Mouse (Mus musculus): ENCODE results near the gene Cdh5. TPM values are rescaled to one million over a fixed set of nuclear protein-coding genes. Genes with fewer than 3 reads are reported as not detected.
A peak's percentile ranks its signal among the peaks of the same experiment; 100 is the strongest.
"Not testable (repeated sequence)": the region's sequence is repeated elsewhere in the genome, so short reads cannot be mapped to it uniquely, and the experiment has no call there.

Cdh5 gene
- total RNA-seq, 4 experiments from 2014 or later: 9.3 to 10.4 (median 9.7) TPM

GRCm38 (mm10) chr8:104090993-104091900 is 10.2 kb upstream of the Cdh5 start:
- DNase-seq (ENCODE audit: low spot score in 2 of 2): peak in 1 of 2 experiments; percentile 46

GRCm38 (mm10) chr8:104093336-104093735 is 8.1 kb upstream of the Cdh5 start:
- DNase-seq (ENCODE audit: low spot score in 2 of 2): no peak

- no peak for DNase-seq (ENCODE audit: low spot score in 2 of 2)
Measured at GRCm38 (mm10) chr8:104095595-104095994, 5.8 kb upstream of the Cdh5 start.

- DNase-seq (ENCODE audit: low spot score in 2 of 2): no peak
Measured at GRCm38 (mm10) chr8:104096644-104097043, 4.8 kb upstream of the Cdh5 start.

- no peak for DNase-seq (ENCODE audit: low spot score in 2 of 2)
Measured at GRCm38 (mm10) chr8:104098671-104099346, 2.6 kb upstream of the Cdh5 start.

- DNase-seq (ENCODE audit: low spot score in 2 of 2): no peak
Measured at GRCm38 (mm10) chr8:104099347-104100099, 1.9 kb upstream of the Cdh5 start.

GRCm38 (mm10) chr8:104100724-104101123 is 701 bp upstream of the Cdh5 start:
- not testable (repeated sequence) for DNase-seq (ENCODE audit: low spot score in 2 of 2)

GRCm38 (mm10) chr8:104103462-104103861 is 2.0 kb downstream of the Cdh5 start:
- no peak for DNase-seq (ENCODE audit: low spot score in 2 of 2)

GRCm38 (mm10) chr8:104105768-104106167 is 4.3 kb downstream of the Cdh5 start:
- DNase-seq (ENCODE audit: low spot score in 2 of 2): no peak

GRCm38 (mm10) chr8:104106276-104106946 is 5.0 kb downstream of the Cdh5 start:
- DNase-seq (ENCODE audit: low spot score in 2 of 2): peak in 1 of 2 experiments; percentile 19

- DNase-seq (ENCODE audit: low spot score in 2 of 2): no peak
Measured at GRCm38 (mm10) chr8:104107111-104107510, 5.7 kb downstream of the Cdh5 start.

GRCm38 (mm10) chr8:104108048-104108447 is 6.6 kb downstream of the Cdh5 start:
- DNase-seq (ENCODE audit: low spot score in 2 of 2): no peak

GRCm38 (mm10) chr8:104110498-104111134 is 9.2 kb downstream of the Cdh5 start:
- no peak for DNase-seq (ENCODE audit: low spot score in 2 of 2)

GRCm38 (mm10) chr8:104121640-104122416 is 20.4 kb downstream of the Cdh5 start:
- no peak for DNase-seq (ENCODE audit: low spot score in 2 of 2)

- DNase-seq (ENCODE audit: low spot score in 2 of 2): no peak
Measured at GRCm38 (mm10) chr8:104123080-104123657, 21.7 kb downstream of the Cdh5 start.

GRCm38 (mm10) chr8:104124534-104124933 is 23.1 kb downstream of the Cdh5 start:
- DNase-seq (ENCODE audit: low spot score in 2 of 2): no peak

- DNase-seq (ENCODE audit: low spot score in 2 of 2): peak; percentile 60 to 70
Measured at GRCm38 (mm10) chr8:104127160-104127883, 25.9 kb downstream of the Cdh5 start.

- no peak for DNase-seq (ENCODE audit: low spot score in 2 of 2)
Measured at GRCm38 (mm10) chr8:104130916-104131315, 29.5 kb downstream of the Cdh5 start.

Measured in layer of hippocampus, adult 8-10 months (tissue).